Mouse (Mus musculus): ENCODE data around the gene Dock6.
"Not testable (repeated sequence)": the region's sequence is repeated elsewhere in the genome, so short reads cannot be mapped to it uniquely, and the experiment has no call there.

Gene Dock6

DNA sequence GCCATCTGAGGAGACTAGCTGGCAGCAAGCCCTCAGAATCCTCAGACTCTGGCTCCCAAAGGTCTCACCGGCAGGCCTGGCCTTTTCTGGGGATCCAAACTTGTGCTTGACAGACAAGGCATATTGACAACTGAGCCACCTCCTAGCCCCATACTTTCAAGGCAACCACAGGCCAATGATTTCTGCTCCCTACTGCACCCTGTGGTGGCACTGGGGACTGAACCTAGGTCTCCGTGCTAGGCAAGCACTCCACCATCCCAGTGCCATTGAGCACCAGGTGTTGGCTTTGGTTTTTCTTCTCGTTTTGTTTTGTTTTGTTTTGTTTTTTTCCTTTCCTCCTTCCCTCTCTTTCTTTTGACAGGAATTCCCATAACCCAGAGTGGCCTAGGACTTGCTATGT is 43.9 kb downstream of the Dock6 start:
- no peak for DNase-seq (ENCODE audit: low spot score)

DNA sequence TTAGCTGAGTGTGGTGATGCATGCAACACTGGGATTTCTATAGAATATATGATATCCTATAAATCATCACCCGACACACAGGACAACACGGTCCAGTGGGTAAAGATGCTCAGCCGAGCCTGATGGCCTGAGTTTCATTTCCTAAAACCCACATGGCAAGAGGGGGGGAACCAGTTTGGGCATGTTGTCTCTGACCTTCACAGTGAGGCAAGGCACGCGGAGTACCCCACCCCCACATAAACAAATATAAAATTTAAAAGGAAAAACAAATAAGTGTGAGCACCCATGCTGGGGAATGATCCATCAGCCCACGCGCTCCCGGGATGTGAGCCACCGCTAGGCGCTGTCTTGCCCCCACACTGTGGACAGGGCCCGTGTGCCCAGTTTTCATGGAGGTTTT is 45.5 kb downstream of the Dock6 start:
- no peak for DNase-seq (ENCODE audit: low spot score)

DNA sequence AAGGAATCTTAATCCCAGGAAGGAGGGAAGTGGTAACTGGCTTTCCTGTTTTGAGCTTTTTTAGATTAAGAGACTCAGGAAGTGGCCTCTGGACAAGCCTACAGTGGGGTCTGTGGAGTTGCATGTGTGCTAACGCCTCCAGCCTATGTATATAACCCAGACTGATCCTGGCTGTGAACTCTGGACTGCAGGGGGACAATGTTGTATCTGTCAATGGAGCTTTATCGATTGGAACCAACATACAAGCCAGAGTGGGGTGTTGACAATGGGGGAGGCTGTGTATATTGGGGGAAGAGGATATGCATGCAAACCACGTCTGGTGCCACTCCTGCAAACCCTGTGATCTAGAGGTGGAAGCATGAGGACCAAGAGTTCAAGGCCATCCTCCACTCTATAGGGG is 46.1 kb downstream of the Dock6 start:
- no peak for DNase-seq (ENCODE audit: low spot score)

DNA sequence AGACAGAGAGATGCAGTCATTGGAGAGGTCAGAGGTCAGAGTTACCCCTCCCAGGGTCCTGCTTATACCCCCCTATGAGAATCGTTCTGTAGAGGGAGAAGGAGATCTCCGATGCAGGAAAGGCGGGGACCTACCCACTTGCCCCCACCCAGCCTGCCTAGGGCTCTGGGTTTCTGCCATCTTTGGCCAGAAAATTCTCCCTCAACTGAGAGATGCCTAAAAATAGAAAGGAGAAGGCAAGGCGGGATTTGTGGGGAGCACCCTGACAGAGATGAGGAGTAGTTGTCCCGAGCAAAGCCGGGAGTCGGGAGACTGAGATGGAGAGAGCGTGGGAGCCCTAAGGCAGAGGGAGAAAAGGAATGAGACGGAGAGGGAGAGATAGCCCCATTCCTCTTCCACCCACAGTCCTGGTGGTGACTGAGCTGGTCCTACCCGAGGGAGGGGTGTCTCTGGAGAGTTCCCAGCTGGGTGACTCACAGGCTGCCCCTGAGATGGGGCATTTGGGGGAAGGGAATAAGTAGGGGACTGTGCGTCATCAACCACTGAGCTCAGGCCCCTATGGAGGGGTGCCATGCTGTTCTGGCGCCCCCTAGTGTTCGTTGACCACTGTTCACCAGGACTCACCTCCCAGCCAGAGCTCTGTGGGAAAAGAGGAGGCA is 48.3 kb downstream of the Dock6 start:
- DNase-seq (ENCODE audit: low spot score): peak; percentile 70

DNA sequence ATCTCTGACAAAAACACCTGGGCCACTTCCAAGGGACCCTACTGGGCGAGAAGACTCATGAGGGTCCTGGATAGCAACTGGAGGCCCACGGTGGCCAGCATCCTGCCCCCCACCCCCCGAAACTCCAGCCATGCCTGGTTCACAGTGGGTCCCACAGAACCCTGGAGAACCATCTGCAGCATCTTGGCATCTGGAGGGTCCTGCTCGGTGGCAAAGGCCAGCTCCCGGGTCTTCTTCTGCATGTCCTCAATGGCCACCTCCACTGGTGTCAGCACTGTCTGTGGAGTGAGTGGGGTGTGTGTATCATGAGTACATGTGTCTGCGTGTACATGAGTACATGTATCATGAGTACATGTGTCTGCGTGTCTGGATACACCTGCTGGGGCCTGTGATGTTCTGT is 50.8 kb downstream of the Dock6 start:
- DNase-seq (ENCODE audit: low spot score): no peak

DNA sequence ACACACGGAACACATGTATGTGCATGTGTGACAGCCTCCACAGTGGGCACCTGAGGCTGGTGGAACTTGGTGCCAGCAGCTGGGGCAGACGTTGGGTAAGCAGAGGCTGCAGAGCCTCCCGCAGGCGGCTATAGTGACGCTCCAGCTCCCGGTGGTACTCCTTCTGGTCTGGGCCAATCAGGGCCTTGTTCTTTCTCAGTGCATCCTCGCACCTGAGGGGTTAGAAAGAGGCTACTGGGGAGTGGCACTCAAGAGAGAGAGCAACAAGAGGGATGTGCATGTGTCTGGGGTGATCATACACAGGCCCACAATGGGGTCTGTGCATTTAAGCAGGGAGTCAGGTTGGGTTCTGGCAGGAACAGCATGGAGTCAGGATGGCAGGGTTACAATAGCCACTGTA is 51.3 kb downstream of the Dock6 start:
- no peak for DNase-seq (ENCODE audit: low spot score)

DNA sequence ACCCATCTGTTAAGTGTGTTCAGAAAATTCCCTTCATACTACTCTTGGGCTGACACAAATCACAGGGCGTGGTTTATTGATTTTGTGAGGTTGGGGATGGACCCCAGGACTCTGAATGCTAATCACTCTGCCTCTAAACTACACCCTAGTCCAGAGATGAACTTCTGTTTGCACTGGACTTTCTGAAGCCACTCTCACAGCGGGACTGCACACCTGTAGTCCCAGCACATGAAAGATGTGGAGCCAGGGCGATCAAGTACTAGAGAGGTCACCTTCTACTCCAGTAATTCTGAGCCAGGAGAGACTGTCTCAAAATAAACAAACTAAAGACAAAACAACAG is 53.5 kb downstream of the Dock6 start:
- no peak for DNase-seq (ENCODE audit: low spot score)

DNA sequence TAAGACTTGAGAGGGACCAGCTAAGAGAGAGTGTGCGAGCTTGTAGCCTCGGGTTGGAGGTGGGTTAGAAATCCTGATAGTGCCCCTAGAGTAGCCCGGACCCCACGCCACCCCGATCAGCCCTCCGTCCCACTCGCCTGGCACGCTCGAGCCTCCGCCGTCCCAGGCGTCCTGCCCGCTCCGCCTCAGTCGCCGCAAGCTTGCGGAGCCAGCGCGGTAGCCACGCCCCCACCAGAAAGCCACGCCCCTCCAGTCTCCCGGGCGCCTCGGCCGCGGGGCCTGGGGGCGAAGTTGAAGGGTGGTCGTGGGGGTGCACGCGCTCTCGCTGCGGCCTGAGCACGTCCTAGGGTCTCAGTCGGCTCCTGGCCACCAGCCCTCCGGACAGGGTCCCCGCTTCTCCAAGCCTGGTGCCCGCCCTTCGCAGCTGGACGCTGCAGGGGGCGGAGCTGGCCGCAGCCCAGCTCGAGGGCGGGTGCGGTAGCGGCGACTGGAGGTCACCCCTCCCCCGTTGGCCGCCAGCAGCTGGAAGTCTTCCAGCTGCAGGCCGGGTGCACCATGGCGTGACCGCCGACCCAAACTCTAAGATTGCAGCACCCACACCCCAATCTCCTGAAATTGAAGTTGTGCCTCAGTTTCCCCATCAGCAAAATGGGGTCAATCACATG is 54.0 kb downstream of the Dock6 start, which contains the start of gene Kank2:
TSS of gene Kank2 (minus strand) at position 400 of the 665 bp plus-strand sequence.
- peak; percentile 75 for DNase-seq (ENCODE audit: low spot score)

DNA sequence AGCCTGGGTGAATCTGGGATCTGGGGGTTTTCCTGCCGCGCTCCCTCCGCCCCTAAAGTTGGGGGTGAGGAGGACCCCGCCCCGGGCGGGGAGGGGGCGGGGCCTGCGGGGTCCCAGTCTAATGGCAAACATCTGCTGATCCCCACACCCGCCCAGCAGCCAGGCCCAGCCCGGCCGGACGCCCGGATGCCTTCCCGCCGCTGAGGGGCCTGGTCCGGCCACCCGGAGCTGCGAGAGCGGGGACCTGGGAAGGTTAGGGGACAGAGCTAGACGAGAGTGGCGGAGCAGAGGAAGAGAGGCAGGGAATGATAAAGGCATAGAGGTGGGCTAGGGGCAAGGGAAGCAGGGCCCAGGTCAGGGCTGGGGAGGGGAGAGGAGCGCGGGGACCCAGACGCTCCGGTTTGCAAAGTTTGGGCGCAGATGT is 54.5 kb downstream of the Dock6 start:
- peak; percentile 35 for DNase-seq (ENCODE audit: low spot score)

DNA sequence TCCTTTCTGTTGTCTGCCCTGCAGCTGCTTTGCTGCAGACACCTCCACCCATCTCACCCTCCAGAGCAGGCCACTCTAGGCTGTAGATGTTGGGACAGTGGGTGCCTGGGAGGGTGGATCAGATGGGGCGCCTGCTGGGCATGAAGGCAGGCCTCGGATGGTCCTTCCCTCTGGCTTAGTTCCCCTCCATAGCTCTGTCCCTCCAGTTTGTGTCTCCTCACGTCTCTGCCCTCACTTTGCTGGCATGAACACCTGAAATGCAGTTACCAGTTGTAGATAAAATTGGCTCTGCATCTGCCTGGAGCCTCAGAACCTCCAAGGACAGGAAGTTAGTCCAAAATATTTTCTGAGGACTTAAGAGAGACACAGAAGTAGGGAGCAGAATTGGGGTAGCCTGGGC is 55.5 kb downstream of the Dock6 start:
- DNase-seq (ENCODE audit: low spot score): no peak

DNA sequence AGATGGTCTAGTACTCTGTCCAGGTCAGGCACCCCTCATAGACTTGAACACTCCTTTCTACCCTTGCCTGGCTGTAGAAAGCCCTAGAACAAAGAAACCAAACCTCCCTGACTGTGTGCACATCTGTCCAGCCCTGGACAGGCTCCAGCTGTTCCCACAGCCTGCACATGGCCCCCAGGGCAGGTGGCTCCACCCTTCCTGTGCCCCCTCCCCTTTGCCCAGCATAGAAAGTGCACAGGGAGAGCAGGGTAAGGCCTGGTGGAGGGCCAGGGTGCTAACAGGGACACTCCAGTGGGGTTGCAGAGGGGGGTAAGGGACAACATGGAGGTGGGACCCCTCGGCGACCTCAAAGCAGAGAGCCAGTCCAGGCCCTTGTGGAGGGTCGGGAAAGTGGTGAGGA is 56.2 kb downstream of the Dock6 start:
- no peak for DNase-seq (ENCODE audit: low spot score)

DNA sequence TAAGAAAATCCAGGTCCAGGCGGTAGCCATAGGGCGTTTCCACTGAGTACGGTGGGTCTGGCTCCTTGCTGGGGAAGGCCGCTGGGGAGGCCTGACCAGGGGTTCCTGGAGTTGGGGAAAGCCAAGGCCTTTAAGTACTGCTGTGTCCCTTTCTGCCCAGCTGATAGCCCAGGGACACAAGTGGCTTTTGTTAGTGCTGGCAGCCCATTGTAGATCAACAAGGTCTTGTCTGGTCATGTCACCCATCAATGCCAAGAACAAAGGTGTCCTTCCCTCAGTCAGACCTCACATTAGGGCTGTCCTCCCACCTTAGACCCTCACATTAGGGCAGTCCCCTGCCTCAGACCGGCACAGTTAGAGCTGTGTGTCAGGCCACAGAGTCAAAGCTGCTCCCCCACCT is 56.9 kb downstream of the Dock6 start:
- no peak for DNase-seq (ENCODE audit: low spot score)

DNA sequence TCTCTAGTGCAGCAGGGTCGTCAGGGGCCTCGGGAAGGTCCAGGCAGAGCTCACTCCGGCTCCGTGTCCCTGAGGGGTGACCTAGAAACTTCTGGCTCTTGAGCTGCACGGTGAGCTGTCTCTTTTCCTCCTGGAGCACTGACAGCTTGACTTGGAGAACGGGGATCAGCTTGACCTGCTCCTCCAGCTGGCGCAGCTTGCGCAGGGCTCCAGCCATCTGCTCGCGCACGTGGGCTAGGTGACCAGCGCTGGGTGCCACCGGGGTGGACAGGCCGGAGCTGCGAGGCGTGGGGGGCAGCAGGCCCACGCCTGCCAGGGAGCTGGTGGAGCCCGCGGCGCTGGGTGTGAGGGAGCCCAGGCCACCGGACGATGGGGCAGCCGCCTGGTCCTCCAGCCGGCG is 57.5 kb downstream of the Dock6 start:
- no peak for DNase-seq (ENCODE audit: low spot score)

DNA sequence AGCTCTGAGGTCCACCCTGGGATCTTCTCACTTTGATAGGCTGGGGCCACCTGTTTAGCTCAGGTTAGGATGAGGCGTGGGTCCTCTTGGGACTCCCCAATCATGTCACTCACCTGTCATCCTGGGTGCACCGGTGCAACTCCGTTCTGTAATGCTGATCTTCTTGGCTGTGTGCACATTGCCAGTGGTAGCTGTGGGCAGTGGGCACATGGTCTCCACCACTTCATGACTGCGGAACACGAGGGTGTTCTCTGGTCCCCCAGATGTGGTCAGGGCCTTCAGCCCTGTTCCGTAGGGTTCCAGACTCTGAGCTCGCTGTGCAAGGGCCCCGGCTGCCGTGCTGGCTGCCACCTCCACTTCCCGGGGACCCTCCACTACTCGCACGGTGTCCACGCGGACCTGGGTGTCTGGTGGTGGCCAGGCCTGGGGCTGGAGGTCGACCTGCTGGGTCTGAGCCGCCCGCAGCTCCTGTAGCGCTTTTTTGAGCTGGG is 58.0 kb downstream of the Dock6 start:
- no peak for DNase-seq (ENCODE audit: low spot score)

DNA sequence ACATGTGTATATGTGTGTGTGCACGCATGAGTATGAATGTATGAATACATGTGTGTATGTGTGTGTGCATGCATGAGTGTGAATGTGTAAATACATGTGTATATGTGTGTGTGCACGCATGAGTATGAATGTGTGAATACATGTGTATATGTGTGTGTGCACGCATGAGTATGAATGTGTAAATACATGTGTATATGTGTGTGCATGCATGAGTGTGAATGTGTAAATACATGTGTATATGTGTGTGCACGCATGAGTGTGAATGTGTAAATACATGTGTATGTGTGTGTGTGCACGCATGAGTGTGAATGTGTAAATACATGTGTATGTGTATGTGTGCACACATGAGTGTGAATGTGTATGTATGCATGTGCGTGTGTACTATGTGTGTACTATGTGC is 58.9 kb downstream of the Dock6 start:
- not testable (repeated sequence) for DNase-seq (ENCODE audit: low spot score)

DNA sequence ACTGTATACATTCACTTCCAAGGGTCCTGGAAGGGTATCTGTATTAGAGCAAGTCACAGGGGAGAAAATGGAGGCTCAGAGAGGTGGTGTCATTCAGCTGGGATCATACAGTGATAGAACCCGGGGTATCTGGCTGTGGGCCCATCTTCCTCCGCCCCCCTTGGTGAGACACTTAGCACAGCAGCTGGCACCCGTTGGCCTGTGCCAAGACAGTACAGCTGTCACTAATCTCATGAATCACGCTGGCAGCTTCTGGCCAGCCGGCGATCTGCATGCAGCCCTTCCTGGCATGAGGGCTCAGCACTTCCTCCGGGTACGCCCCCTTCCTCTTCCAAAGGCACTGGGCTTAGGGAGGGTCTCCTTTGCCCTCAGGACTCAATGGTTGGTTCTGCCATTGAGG is 59.8 kb downstream of the Dock6 start:
- no peak for DNase-seq (ENCODE audit: low spot score)

DNA sequence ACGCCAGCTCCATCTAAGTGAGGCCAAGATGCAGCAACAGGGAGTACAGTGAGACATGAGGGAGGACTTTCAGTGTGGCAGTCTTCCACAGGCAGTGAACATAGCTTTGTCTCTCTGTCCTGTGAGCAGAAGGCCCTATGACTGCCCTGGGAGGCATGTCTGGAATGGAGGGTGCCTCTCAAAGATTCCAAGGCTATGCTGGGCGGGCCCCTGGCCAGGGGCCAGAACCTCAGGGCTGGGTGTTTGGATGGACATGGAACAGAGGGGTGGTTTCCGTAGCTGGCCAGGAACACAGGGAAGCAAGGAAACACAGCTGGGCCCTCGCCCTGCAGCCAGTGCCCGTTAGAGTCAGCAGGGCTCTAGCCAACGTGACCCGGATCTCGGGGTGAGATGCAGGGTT is 60.6 kb downstream of the Dock6 start:
- DNase-seq (ENCODE audit: low spot score): no peak

DNA sequence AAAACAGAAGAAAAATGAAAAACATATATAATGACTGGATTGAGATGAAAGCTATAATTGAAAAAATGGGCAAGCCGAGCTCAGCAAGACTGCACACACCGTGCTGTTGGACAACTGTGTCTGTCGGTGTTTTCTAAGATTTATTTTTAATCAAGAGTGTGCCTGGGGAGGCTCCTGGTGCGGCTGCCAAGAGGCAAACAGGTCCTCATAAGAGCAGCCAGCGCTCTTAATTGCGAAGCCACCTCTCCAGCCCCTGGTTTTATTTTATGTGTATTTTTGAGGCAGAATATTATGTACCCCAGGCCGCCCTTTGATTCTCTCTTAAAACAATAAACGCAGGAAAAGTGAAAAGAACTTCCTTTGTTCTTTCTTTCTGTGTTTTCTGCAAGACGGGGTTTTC is 64.2 kb downstream of the Dock6 start:
- no peak for DNase-seq (ENCODE audit: low spot score)

DNA sequence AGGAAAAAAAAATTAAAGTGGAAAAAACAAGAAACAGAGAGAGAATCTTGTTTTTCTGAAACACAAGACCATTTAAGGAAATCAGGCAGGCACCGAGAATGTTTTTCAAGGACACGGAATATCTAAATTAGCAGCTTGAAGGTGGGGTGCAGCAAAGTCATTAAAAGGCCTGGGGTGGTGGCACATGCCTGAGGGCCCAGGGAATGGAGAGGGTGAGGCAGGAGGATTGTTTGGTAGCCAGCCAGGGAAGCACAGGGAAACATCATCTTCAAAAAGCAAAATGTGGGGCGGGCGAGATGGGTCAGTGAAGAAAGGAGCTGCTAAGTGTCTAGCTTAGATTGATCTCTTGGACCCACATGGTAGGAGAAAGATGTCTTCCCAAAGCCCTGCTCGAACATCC is 64.8 kb downstream of the Dock6 start:
- no peak for DNase-seq (ENCODE audit: low spot score)

DNA sequence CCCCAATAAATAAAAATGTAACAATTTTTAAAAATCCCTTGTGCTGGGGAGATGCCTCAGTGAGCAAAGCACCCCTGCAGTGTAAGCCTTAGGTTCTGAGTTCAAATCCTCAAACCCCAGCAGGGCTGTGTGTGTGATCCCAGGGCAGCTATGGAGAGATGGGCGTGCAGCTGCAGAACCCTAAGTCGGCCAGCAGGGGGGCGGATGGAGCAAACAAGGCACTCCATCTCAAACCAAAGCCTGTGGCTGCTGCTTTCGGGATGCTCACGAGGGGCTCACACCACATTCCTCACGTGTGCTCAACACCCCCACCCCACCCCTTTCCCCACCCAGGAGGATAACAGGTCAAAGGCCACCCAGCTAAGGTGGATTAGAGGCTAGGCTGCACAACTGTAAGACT is 65.5 kb downstream of the Dock6 start:
- DNase-seq (ENCODE audit: low spot score): no peak

DNA sequence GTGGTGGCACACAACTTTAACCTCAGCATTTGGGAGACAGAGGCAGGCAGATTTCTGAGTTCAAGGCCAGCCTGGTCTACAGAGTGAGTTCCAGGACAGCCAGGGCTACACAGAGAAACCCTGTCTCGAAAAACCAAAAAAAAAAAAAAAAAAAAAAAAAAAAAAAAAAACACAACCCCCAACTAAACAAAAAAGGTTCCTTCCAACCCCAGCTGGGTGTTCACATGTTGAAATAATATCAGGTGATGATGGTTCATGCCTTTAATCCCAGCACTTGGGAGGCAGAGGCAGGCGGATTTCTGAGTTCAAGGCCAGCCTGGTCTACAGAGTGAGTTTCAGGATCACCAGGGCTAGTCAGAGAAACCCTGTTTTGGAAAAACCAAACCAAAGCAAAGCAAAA is 66.1 kb downstream of the Dock6 start:
- DNase-seq (ENCODE audit: low spot score): not testable (repeated sequence)

DNA sequence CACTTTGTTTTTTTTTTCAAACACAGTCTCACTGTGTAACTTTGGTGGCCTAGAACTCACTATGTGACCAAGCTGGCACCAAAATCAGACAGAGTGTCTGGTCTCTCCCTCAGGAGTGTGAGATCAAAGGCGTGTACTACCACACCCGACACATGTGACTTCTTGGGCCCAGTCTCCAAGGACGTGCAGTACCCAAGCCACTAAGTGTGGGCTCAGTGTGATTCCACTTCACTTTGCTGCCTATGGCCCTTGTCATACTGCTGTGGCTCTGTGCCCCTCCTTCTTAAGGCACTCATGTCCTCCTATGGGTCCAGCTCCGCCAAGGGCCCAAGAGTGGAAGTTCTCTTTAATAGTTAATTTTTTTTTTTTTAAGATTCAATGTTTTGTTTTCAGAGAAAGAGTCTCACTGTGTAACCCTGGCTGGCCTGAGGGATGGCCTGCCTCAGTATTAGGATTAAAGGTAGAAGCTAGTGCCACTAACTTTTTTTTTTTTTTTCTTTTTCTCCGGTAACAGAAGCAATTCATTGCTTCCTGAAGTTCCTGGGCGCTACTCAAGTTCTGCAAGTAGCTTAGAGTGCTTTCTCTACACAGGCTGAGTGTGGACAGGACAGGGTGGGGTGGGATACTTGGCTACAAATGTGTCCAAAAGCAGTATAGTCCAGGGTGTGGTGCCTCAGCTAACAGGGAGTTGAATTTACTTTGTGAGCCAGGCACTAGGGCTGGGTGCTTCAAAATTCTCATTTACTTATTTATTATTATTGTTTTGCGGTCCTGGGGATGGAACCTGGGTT is 67.7 kb downstream of the Dock6 start:
- no peak for DNase-seq (ENCODE audit: low spot score)

All from urinary bladder, postnatal 10 days (tissue).